Mouse (Mus musculus) forebrain, embryonic 15.5 days (tissue): ENCODE measurements at regions not wholly inside any gene's neighbourhood (a gene's known extent, or its start where the extent isn't known, plus 50 kb on each side); places are given as distances from the start of the nearest gene placed in this dataset.
A peak's percentile ranks its signal among the peaks of the same experiment; 100 is the strongest.

Experiments
- ATAC-seq: fragments of 200-750 bp; cut with Nextera tagmentation; replicated peaks from 2 replicates; pipeline ENCODE4 v1.8.0; 2017; ENCODE audit warnings: mild to moderate bottlenecking, moderate TSS enrichment, moderate library complexity
- H3K27ac ChIP-seq: fragments of 300-500 bp; sonication (generic); replicated peaks from 2 replicates; pipeline ENCODE4 v1.5.1; 2015; ENCODE audit warnings: mild to moderate bottlenecking, inconsistent platforms
- H3K27me3 ChIP-seq: fragments of 300-500 bp; sonication (generic); 2 replicates; pipeline ENCODE4 v1.6.1; 2015; ENCODE audit warnings: inconsistent platforms
- H3K36me3 ChIP-seq: fragments of 300-500 bp; sonication (generic); 2 replicates; pipeline ENCODE4 v1.6.1; 2015; ENCODE audit warnings: mild to moderate bottlenecking, inconsistent platforms
- H3K4me1 ChIP-seq: fragments of 300-500 bp; sonication (generic); 2 replicates; pipeline ENCODE4 v1.6.1; 2015; ENCODE audit warnings: inconsistent platforms
- H3K4me2 ChIP-seq: fragments of 300-500 bp; sonication (generic); replicated peaks from 2 replicates; pipeline ENCODE4 v1.6.1; 2015; ENCODE audit warnings: mild to moderate bottlenecking, inconsistent platforms
- H3K4me3 ChIP-seq: fragments of 300-500 bp; sonication (generic); 2 replicates; pipeline ENCODE4 v1.5.1; 2015; ENCODE audit warnings: mild to moderate bottlenecking, inconsistent platforms
- H3K9ac ChIP-seq: fragments of 300-500 bp; sonication (generic); replicated peaks from 2 replicates; pipeline ENCODE4 v1.6.1; 2015; ENCODE audit warnings: mild to moderate bottlenecking, inconsistent platforms
- H3K9me3 ChIP-seq: fragments of 300-500 bp; sonication (generic); 2 replicates; pipeline ENCODE4 v1.6.1; 2016; ENCODE audit warnings: inconsistent platforms
- WGBS: fragments of 180-500 bp; shearing (Covaris S2); methylation state at CpG from one replicate; pipeline ENCODE4 v1.1.7; 2015; ENCODE audit warnings: mixed read lengths; 5-methylcytosine and 5-hydroxymethylcytosine counted together

DNA sequence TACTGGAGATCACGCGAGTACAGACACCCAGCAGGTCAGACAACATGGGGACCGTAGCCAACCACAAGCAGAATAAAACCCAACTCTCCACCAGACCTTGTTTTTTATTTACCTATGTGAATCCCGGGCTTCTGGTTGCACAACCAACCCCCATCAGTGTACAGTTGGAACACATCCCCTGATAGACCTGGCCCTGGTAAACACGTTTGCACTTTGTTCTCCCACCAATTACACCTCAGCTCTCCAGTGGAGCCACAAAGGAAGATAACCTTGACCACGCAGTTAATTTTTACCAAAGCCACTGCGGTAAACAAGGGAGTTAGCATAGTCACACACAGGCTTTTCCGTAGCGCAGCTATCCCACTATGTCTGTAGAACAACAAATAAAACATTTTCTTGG is 254.6 kb upstream of the Dio3 start:
- WGBS: 84% methylated on average over 9 of the region's 9 CpGs
- Histone ChIP-seq H3K4me2 (no peak overlapping the region), H3K27ac (no peak overlapping the region), H3K4me1 (peaks cover 30% of the 10 kb centered on the region), H3K9ac (no peak overlapping the region), H3K4me3 (no peak overlapping the region), H3K36me3 (no peaks in the 10 kb centered on the region), H3K9me3 (no peaks in the 10 kb centered on the region), H3K27me3 (no peaks in the 10 kb centered on the region)
- ATAC-seq: no peak

DNA sequence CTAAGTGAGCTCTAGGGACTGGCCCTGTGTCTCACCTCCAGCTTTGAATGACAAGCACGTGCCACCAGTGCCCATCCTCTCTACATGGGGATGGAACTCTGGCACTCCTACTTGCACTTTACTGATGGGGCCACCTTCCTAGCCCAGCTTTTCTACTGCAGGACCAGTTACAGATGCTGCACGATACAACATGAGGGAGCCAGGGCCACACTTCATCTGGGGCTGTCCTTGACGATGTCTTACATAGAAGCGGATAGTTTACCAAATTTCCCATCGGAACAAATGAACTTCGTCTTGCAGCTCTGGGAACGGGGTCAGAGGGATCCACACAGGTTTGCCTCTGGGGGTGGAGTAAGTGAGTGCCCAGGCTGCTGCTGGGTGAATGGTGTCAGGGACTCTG is 253.7 kb upstream of the Dio3 start:
- Histone ChIP-seq H3K27ac (no peak overlapping the region), H3K4me2 (no peak overlapping the region), H3K27me3 (no peaks in the 10 kb centered on the region), H3K9ac (no peak overlapping the region), H3K9me3 (no peaks in the 10 kb centered on the region), H3K36me3 (no peaks in the 10 kb centered on the region), H3K4me1 (peaks cover 28% of the 10 kb centered on the region), H3K4me3 (no peak overlapping the region)
- ATAC-seq: no peak
- WGBS: 89% methylated on average over 7 of the region's 7 CpGs

DNA sequence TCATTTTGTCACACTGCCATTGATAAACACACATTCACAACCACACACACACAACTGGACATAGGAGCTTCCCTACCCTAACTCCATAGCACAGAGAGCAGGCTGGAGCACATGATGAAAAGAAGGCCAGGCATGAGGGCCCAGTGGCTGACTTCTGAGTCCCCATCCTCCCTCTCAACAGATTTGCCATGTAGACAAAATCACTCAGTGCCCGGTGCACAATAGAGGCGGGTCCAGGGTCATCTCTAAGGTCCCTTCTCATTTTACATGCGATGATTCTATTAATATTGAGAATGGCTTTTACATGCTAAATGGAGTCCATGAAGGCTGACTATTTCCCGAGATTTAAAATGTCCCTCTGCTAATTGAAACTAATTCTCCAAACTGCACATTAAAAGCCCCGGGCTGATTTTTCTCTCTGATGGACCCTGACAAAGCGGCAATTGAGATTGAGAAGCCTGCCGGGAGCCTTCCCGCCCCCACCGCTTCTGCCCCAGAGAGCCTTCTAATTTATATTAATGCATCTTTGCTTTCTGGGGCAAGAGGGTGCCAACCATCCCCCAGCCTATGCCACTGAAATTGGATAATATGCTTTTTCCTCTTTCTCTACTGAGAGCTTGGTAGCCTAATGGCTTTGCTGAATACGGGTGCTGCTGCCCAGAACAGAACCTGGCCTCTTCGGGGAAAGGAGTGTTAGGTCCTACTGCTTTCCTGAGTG is 252.7 kb upstream of the Dio3 start:
- Histone ChIP-seq H3K36me3 (no peaks in the 10 kb centered on the region), H3K27me3 (no peaks in the 10 kb centered on the region), H3K4me3 (no peak overlapping the region), H3K9ac (no peak overlapping the region), H3K27ac (peak overlapping the region; percentile 50; the same call in 1 of the 2 replicates), H3K4me1 (peaks cover 27% of the 10 kb centered on the region), H3K9me3 (no peaks in the 10 kb centered on the region), H3K4me2 (no peak overlapping the region)
- ATAC-seq: peak; percentile 64
- WGBS: 12% methylated on average over 11 of the region's 11 CpGs

DNA sequence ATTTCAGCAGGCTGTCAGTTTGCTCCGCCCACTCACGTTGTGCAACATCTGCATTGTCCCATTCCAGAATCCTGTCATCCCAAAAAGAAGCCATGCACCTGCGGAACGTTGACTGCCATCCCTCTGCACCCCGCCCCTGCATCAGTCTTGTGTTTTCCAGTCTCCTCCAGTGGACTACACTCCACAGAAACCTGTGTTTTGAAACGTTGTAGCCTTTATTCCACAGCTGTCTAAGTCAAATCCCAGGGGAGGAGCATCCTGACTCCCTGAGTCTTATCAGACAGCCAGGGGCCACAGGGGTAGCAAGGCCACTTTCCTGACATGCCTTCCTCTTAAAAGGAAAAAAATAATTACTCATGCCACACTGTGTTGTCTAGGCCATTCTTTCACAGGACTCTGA is 251.5 kb upstream of the Dio3 start:
- ATAC-seq: no peak
- 70% methylated on average over 6 of the region's 6 CpGs for WGBS
- Histone ChIP-seq H3K9ac (no peak overlapping the region), H3K27ac (no peak overlapping the region), H3K9me3 (no peaks in the 10 kb centered on the region), H3K27me3 (no peaks in the 10 kb centered on the region), H3K4me3 (no peak overlapping the region), H3K36me3 (no peaks in the 10 kb centered on the region), H3K4me2 (no peak overlapping the region), H3K4me1 (peaks cover 27% of the 10 kb centered on the region)

DNA sequence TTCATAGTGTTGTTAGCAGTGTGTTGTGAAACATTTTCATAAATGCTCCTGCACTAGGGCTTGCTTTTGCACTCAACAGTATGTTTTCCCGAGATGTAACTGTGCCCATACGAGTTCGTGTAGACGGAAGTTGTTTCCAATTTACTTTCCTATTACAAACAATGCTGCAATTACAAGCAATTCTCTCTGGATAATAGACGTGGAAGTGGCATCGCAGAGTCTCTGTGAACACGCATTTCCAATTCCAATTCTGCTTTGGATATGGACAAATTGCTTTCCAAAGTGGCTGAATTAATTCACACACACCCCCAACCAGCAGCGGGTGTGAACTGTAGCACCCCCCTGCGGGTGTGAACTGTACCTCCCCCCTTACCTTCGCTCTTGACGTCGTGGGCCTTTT is 250.9 kb upstream of the Dio3 start:
- ATAC-seq: no peak
- H3K4me3 ChIP-seq: no peak overlapping the region
- H3K4me1 ChIP-seq: peaks cover 27% of the 10 kb centered on the region
- H3K27ac ChIP-seq: no peak overlapping the region
- H3K27me3 ChIP-seq: no peaks in the 10 kb centered on the region
- H3K4me2 ChIP-seq: no peak overlapping the region
- 46% methylated on average over 12 of the region's 12 CpGs for WGBS
- no peaks in the 10 kb centered on the region for H3K9me3 ChIP-seq
- no peak overlapping the region for H3K9ac ChIP-seq
- H3K36me3 ChIP-seq: no peaks in the 10 kb centered on the region

DNA sequence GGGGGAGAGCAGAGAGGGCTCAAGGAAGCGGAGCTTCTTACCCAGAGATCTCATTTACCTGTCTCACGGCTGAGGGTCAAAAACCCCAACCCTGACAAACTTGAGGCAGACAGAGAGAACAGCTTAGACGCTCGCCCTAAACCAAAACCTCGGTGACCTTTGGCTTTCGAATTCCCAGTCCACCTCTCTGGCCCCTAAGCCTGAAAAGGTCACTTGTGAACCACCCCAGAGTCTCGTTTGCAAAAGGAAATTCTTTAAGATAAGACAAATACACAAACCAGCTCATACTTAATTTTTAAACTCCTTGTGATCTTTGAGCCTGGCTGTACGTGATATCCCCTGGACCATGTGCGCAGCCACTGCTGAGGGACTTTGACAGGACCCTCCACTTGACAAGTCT is 250.2 kb upstream of the Dio3 start:
- Histone ChIP-seq H3K36me3 (no peaks in the 10 kb centered on the region), H3K27ac (no peak overlapping the region), H3K4me1 (peaks cover 27% of the 10 kb centered on the region), H3K27me3 (no peaks in the 10 kb centered on the region), H3K4me3 (no peak overlapping the region), H3K9ac (no peak overlapping the region), H3K4me2 (no peak overlapping the region), H3K9me3 (no peaks in the 10 kb centered on the region)
- WGBS: 78% methylated on average over 9 of the region's 9 CpGs
- no peak for ATAC-seq

DNA sequence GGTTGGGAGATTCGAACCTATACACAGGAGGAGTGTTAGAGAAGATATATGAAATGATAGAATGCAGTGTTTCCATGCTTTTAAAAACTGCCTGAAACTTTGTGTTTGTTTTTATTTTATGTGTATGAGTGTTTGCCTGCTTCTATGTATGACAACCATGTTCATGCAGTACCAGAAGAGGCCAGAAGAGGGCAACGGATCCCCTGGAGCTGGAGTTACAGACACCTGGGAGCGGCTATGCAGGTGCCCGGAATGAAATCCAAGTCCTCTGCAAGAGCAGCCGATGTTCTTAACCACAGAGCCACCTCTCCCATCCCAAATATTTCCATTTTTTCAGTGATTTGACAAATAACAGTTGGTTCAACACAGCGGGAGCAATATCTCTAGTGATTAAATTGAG is 247.5 kb upstream of the Dio3 start:
- Histone ChIP-seq H3K4me1 (peaks cover 18% of the 10 kb centered on the region), H3K27ac (no peak overlapping the region), H3K36me3 (no peaks in the 10 kb centered on the region), H3K4me3 (no peak overlapping the region), H3K4me2 (no peak overlapping the region), H3K27me3 (no peaks in the 10 kb centered on the region), H3K9ac (no peak overlapping the region), H3K9me3 (no peaks in the 10 kb centered on the region)
- ATAC-seq: no peak
- 47% methylated on average over 6 of the region's 6 CpGs for WGBS

DNA sequence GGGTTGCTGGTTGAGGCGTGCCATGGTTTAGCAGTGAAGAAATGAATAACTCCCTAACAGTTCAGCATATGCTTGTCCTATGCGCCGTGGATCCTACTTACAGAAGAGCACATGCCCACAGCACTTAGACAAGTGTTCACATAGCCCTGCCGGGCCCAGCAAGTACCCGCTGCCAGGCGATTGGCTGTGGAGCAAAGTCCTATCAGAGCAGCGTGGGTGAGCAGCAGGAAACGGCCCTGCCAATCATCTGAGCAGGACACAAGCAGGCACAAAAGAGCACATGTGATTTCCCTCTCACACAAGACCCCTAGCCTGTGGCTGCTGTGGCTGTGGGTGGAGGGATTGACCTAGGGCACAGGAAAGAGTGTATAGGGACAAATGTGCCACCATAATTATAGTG is 243.7 kb upstream of the Dio3 start:
- Histone ChIP-seq H3K27me3 (no peaks in the 10 kb centered on the region), H3K9me3 (no peaks in the 10 kb centered on the region), H3K4me1 (no peaks in the 10 kb centered on the region), H3K27ac (no peak overlapping the region), H3K36me3 (no peaks in the 10 kb centered on the region), H3K4me3 (no peak overlapping the region), H3K9ac (no peak overlapping the region), H3K4me2 (no peak overlapping the region)
- ATAC-seq: no peak
- 79% methylated on average over 8 of the region's 8 CpGs for WGBS

DNA sequence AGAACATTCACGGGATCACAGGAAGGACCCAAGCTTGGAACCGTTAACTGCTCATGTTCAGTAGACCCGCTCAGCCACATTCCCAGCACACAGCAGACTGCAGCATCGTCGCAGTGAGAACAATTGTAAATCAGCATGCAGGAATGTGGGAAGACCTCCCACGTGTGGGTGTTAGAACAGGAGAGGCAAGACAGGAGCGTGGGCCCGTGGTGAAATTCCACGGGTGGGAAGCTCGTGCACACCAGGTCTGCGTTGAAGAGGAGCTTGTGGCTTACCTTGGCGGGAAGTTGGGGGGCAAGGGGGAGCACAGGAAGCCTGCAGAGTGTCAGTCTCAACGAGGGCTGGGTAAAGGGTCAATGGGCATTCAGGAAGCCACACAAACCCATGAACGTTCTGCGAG is 238.2 kb upstream of the Dio3 start:
- Histone ChIP-seq H3K9me3 (no peaks in the 10 kb centered on the region), H3K9ac (no peak overlapping the region), H3K4me3 (no peak overlapping the region), H3K4me1 (no peaks in the 10 kb centered on the region), H3K27ac (no peak overlapping the region), H3K36me3 (no peaks in the 10 kb centered on the region), H3K4me2 (no peak overlapping the region), H3K27me3 (no peaks in the 10 kb centered on the region)
- no peak for ATAC-seq
- 66% methylated on average over 15 of the region's 15 CpGs for WGBS

DNA sequence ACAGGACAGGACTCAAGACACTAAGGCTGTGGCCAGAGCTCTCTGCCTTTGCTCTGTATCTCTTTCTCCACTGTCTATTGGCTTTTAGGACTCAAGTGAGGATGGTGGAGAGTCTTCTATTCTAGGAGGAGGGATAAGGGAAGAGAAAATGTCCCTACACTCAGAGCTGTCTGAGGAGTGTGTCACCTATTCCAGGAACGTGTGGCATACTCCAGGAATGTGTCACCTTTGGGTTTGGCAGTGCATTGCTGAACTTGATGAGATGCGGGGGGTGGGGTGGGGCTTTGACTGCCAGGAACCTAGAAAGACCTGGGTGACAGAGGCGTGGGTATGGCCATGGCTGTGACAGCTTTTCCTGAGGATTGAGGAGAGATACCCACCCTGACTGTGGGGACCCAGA is 237.1 kb upstream of the Dio3 start:
- 70% methylated on average over 3 of the region's 3 CpGs for WGBS
- Histone ChIP-seq H3K9ac (no peak overlapping the region), H3K9me3 (no peaks in the 10 kb centered on the region), H3K27ac (no peak overlapping the region), H3K27me3 (no peaks in the 10 kb centered on the region), H3K4me3 (no peak overlapping the region), H3K4me2 (no peak overlapping the region), H3K36me3 (no peaks in the 10 kb centered on the region), H3K4me1 (peaks cover 1% of the 10 kb centered on the region; the same call in 1 of the 2 replicates)
- no peak for ATAC-seq

DNA sequence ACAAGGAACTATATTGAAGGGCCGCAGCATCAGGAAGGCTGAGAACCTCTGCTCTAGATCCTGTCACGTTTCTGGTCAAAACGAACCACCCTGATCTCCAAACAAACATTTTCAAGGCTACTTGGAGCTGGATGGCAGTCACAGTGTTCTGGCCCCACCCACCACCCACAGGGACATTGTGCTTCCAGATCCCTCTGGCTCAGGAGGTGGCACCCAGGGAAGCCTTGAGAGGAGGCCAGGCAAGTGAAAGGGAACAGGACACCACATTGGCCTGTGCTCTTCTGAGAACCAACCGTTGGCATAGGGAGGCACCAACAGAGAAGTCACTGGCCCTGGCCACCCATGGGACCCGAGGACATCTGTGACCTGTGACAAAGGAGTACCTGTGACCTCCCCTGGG is 234.6 kb upstream of the Dio3 start:
- Histone ChIP-seq H3K9me3 (no peaks in the 10 kb centered on the region), H3K4me1 (peaks cover 14% of the 10 kb centered on the region), H3K4me2 (no peak overlapping the region), H3K9ac (no peak overlapping the region), H3K27ac (no peak overlapping the region), H3K36me3 (no peaks in the 10 kb centered on the region), H3K4me3 (no peak overlapping the region), H3K27me3 (no peaks in the 10 kb centered on the region)
- 73% methylated on average over 5 of the region's 5 CpGs for whole genome bisulfite sequencing
- no peak for ATAC-seq

DNA sequence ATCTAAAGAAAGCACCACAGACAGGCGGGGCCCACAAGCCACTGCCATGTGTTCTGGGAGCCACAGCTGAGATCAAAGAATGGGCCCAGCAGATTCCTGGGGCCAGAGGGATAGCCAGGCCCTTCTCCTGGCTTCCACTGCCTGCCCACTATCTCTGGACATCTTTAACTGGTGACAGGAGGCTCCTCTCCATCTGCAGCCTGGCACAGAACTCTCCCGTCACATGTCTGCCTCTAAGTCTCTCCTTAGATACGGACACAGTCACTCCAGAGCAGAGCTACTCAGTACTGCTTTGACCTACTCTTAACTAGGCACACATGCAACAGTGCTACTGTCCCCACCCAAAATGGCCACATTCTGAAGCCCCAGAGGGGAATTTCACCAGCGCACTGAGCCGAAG is 234.1 kb upstream of the Dio3 start:
- no peaks in the 10 kb centered on the region for H3K27me3 ChIP-seq
- H3K4me2 ChIP-seq: no peak overlapping the region
- no peaks in the 10 kb centered on the region for H3K9me3 ChIP-seq
- WGBS: 91% methylated on average over 5 of the region's 5 CpGs
- peaks cover 14% of the 10 kb centered on the region for H3K4me1 ChIP-seq
- H3K36me3 ChIP-seq: no peaks in the 10 kb centered on the region
- H3K4me3 ChIP-seq: no peak overlapping the region
- H3K9ac ChIP-seq: no peak overlapping the region
- no peak overlapping the region for H3K27ac ChIP-seq
- ATAC-seq: no peak

DNA sequence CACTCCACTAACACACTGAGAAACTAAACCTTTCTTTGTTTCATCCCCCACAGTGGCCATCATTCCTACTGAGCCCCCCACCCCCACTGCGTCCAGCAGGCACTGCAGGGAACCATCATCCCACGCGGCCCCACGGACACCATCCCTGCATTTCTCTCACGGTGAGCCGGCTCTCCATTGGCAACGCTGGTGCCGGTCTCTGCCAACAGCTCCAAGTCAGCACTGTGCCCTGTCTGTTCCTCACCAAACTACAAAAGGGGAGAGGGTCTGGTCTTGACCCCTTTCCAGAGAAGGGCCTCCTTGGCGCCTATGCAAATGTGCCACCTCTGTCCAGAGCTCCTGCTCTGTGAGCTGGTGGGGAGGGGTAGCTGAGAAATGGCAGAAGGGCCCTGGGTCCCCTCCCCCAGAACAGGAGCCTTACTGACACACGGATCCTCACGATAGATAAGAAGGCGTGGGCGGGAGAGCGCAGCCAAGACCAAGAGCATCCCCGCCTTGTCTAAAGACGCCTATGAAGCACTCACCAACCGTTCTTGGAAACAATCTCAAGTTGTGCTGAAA is 233.0 kb upstream of the Dio3 start:
- peaks cover 14% of the 10 kb centered on the region for H3K4me1 ChIP-seq
- no peak overlapping the region for H3K4me2 ChIP-seq
- H3K36me3 ChIP-seq: no peaks in the 10 kb centered on the region
- no peaks in the 10 kb centered on the region for H3K9me3 ChIP-seq
- 71% methylated on average over 17 of the region's 17 CpGs for WGBS
- no peak overlapping the region for H3K27ac ChIP-seq
- H3K9ac ChIP-seq: no peak overlapping the region
- H3K27me3 ChIP-seq: no peaks in the 10 kb centered on the region
- ATAC-seq: no peak; the same call in 1 of the 2 replicates
- no peak overlapping the region for H3K4me3 ChIP-seq
